Mouse (Mus musculus): ENCODE data around the gene Fry.

The Fry gene

GRCm38 (mm10) chr5:150265005-150265404 is 146.6 kb downstream of the Fry start:
- DNase-seq (ENCODE audit: low read depth in 1 of 2, low spot score in 2 of 2): no peak

DNA sequence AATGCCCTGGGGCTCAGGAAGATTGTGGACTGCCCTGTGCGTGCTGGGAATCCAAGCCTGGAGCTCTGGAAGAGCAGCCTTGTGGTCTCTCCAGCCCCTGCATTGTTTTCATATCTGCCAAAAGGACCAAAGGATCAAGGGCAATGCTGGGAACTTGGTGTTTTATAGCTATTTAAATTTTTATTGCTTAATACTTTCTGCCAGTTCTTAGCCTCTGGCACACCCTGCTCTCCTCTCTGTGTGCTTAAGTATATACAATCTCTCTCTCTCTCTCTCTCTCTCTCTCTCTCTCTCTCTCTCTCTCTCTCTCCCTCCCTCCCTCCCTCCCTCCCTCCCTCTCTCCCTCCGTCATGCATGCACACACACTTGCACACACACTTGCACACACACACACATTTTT is 147.5 kb downstream of the Fry start:
- DNase-seq (ENCODE audit: low read depth in 1 of 2, low spot score in 2 of 2): no peak

DNA sequence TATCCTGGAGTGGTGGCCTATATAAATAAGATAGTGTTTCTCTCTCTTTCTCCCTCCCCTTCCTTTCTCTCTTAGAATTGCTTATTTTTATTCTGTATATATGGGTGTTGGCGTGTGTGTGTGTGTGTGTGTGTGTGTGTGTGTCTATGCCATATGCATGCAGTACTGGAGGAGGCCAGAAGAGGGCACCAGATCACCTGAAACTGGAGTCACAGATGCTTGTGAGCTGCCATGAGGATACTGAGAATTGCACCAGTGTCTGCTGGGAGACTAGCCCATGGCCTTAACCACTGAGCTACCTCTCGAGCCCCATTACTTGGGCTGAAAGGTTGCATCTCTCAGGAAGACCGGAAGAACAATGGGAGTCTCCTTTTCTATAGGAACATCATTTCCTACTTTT is 149.8 kb downstream of the Fry start:
- no peak for DNase-seq (ENCODE audit: low read depth in 1 of 2, low spot score in 2 of 2)

DNA sequence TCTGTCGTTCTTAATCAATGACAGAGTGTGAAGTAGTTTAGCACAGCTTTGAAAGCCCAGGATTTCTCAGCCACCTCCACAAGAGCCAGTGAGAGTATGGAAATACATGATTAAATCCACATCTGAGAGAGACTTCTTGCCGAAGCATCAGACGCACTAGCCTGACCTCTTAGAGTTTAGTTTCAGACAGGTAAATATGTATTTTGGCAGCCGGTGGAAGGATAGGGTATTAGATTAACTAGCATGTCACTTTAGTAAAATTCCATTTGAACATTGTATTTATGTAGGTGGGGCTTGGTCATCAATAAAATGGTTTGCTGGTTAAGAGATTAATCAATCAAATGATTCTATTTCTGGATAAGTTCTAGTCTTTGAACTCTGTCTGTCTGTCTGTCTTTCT is 152.0 kb downstream of the Fry start:
- no peak for DNase-seq (ENCODE audit: low read depth in 1 of 2, low spot score in 2 of 2)

DNA sequence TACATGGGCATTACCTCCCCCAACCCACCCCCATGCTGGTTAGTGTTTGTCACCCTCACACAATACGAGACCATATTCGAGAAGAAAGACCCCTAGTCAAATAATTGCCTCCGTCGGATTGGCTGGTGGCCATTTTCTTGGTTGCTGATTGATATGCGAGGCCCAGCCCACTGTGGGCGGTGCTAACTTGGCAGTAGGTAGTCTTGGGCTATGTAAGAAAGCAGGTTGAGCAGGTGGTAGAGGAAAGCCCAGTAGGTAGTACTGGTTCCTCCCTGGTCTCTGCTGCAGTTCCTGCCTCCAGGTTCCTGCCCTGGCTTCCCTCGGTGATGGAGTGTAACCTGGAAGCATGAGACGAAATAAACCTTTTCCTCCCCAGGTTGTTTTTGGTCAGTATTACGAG is 153.7 kb downstream of the Fry start:
- DNase-seq (ENCODE audit: low read depth in 1 of 2, low spot score in 2 of 2): no peak

GRCm38 (mm10) chr5:150275314-150275713 is 156.9 kb downstream of the Fry start:
- no peak for DNase-seq (ENCODE audit: low read depth in 1 of 2, low spot score in 2 of 2)

DNA sequence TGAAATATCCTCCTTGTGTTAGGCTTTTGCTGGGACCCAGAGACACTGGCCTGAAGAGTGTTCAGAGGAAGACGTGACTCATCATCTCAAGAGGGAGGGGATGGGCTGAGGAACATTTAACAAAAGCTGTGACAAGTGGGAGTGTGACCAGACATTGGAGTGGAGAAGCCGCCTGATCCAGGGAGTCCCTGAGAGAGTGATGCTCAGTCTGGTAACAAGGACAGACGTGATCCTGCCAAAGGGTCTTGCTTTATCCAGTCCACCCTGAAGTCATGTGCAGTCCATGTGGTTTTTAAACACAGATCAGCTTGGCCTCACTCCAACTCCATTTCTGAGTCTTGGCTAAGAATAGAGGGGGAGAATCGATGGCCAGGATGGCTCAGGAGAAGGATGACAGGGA is 158.2 kb downstream of the Fry start:
- DNase-seq (ENCODE audit: low read depth in 1 of 2, low spot score in 2 of 2): no peak

GRCm38 (mm10) chr5:150279387-150279786 is 160.9 kb downstream of the Fry start:
- DNase-seq (ENCODE audit: low read depth in 1 of 2, low spot score in 2 of 2): no peak

- DNase-seq (ENCODE audit: low read depth in 1 of 2, low spot score in 2 of 2): no peak
Measured at GRCm38 (mm10) chr5:150281084-150281483, 162.6 kb downstream of the Fry start.

- no peak for DNase-seq (ENCODE audit: low read depth in 1 of 2, low spot score in 2 of 2)
Measured at GRCm38 (mm10) chr5:150282091-150282490, 163.6 kb downstream of the Fry start.

- no peak for DNase-seq (ENCODE audit: low read depth in 1 of 2, low spot score in 2 of 2)
Measured at GRCm38 (mm10) chr5:150287949-150288348, 169.5 kb downstream of the Fry start.

GRCm38 (mm10) chr5:150289611-150290010 is 171.2 kb downstream of the Fry start:
- no peak for DNase-seq (ENCODE audit: low read depth in 1 of 2, low spot score in 2 of 2)

DNA sequence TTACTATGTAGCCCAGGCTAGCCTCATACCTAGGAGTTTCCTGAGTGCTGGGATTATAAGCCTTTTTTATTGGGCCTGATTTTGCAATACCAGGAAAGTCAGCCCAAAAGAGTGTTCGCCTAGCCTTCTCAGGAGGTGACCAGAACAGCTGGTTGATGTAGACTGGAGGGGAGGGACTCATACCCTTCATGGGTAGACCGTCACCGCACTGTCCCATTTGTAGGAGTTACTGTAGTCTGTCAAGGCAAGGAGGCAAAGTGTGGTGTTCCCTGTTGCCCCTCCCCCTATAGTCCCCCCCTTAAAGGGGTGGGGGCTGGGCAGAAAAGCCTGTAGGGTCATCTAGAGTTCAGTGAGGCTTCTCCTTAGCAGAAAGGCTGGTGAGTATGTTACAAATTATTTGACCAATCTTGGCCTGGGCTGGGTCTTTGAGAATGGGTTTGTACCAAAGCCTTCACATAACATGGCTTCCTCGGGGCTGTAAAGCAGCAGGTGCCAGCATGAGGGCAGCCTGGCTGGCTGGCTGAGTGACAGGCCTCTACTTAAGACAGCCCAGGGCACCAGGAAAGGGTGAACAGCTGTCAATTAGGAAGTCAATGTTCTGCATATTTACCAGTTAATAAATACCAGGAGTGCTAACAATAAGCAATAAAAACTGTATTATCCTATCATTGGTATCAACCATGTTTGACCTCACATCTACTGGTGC is 172.2 kb downstream of the Fry start:
- DNase-seq (ENCODE audit: low read depth in 1 of 2, low spot score in 2 of 2): no peak

DNA sequence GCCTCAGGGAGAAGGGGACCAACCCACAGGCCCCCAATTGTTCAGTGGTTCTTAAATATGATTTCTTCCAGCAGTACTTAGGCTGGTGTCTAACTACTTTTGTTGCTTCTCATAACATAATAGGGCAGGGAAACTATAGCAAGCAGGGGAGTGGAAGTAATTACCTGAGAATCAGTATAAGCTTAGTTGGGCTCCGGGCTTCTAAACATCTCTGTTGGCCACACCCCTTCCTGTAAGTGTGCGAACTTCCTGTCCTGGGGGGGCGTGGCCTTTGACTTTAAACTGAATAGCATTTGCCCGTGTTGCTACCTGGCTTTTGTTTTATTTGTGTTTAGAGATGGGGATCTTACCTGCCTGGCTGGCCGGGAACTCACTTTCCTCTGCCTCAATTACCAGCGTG is 172.8 kb downstream of the Fry start:
- DNase-seq (ENCODE audit: low read depth in 1 of 2, low spot score in 2 of 2): no peak

GRCm38 (mm10) chr5:150292186-150292585 is 173.7 kb downstream of the Fry start:
- no peak for DNase-seq (ENCODE audit: low read depth in 1 of 2, low spot score in 2 of 2)

GRCm38 (mm10) chr5:150294306-150294705 is 175.9 kb downstream of the Fry start:
- no peak for DNase-seq (ENCODE audit: low read depth in 1 of 2, low spot score in 2 of 2)

GRCm38 (mm10) chr5:150295096-150295495 is 176.7 kb downstream of the Fry start:
- DNase-seq (ENCODE audit: low read depth in 1 of 2, low spot score in 2 of 2): no peak

DNA sequence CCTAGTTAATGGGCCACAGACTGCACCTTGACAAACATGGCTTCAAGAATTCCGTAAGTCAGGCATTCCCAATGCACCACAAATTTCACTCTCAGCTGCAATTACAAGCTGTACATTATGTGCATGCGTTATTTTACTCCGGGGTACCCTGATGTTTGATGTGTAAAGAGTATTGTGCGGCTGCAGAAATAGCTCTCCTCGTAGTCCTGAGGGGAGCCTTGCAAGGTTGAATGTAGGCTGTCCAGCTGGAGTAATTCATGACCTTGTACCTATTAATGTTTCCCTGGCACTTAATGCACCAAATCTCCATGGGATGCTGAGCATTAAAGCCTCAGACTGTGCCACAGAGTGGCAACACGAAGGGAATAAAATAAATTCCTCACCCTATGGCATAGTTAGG is 180.5 kb downstream of the Fry start:
- DNase-seq (ENCODE audit: low read depth in 1 of 2, low spot score in 2 of 2): no peak

DNA sequence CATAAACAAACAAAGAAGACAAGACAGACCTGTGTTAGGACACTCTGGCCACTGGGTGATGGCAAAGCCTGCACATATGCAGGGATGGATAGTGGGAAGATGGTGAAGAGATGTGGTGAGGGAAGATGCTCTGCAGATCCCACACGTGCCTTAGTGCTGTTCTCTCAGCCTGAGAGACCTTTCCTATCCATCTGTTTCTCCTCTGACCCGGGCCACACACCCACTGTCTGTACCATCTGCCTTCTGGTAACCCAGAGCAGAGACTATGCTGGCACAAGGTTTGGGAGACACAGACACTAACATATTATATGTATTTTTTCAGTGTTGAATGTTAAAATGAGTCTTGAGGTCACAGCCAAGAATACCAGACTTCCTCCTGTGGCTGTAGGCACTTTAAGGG is 183.7 kb downstream of the Fry start:
- no peak for DNase-seq (ENCODE audit: low read depth in 1 of 2, low spot score in 2 of 2)

GRCm38 (mm10) chr5:150302996-150303395 is 184.6 kb downstream of the Fry start:
- DNase-seq (ENCODE audit: low read depth in 1 of 2, low spot score in 2 of 2): no peak

DNA sequence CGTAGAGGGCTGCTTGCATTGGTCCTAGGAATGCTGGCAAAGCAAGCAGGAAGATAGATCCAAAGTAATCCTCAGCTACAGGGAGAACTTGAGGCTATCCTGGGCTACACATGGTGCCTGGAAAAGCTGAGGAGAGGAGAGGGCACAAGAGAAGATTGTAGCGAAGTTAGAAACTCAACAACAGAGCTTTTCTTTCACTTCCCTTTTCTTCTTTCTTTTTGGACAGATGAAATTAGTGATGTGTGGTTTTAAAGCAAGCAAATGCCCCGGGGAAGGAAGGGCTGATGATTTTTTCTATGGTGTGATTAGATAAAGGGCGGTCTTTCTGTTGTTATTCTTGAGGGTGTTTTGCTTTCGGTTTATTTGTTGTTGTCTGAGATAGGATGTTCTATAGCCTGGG is 188.1 kb downstream of the Fry start:
- DNase-seq (ENCODE audit: low read depth in 1 of 2, low spot score in 2 of 2): no peak

DNA sequence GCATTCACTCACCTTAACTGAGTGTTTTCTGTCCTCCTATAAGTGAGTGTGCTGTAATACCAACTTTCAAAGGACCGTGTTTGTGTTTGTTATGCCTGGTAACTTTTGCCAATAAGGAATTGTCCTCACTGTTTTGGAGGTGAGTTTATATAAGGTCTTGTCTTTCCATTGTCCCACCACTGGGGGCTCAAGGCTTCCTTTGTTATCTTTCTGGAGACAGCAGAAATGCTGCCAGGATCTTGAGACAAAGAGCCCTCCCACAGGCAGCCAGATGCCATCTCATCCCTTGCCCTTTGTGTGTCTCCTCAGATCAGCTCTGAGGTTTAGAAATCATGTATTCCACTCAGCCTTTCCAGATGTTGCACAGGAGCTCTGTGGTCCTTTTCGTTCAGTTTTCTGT is 194.8 kb downstream of the Fry start:
- DNase-seq (ENCODE audit: low read depth in 1 of 2, low spot score in 2 of 2): no peak

GRCm38 (mm10) chr5:150314582-150314981 is 196.1 kb downstream of the Fry start:
- no peak for DNase-seq (ENCODE audit: low read depth in 1 of 2, low spot score in 2 of 2)

- no peak for DNase-seq (ENCODE audit: low read depth in 1 of 2, low spot score in 2 of 2)
Measured at GRCm38 (mm10) chr5:150325411-150325810, 207.0 kb downstream of the Fry start.
